Mouse (Mus musculus) forebrain, embryonic 13.5 days (tissue): Measurements from ENCODE around the gene Hist3h2a. TPM values are rescaled to one million over a fixed set of nuclear protein-coding genes. Genes with fewer than 3 reads are reported as not detected.

ENCODE experiments used
- ATAC-seq: fragments of 200-750 bp; cut with Nextera tagmentation; 2 replicates; pipeline ENCODE4 v1.8.0; 2017
- H3K27ac ChIP-seq: fragments of 300-500 bp; sonication (generic); 2 replicates; pipeline ENCODE4 v1.5.1; 2015; ENCODE audit warnings: inconsistent platforms, mild to moderate bottlenecking, moderate library complexity
- H3K27me3 ChIP-seq: fragments of 300-500 bp; sonication (generic); 2 replicates; pipeline ENCODE4 v1.6.1; 2015; ENCODE audit warnings: mild to moderate bottlenecking, inconsistent platforms
- H3K36me3 ChIP-seq: fragments of 300-500 bp; sonication (generic); 2 replicates; pipeline ENCODE4 v1.6.1; 2015; ENCODE audit warnings: mild to moderate bottlenecking, inconsistent platforms; ENCODE audit not compliant: poor library complexity, severe bottlenecking
- H3K4me1 ChIP-seq: fragments of 300-500 bp; sonication (generic); 2 replicates; pipeline ENCODE4 v1.6.1; 2015; ENCODE audit warnings: inconsistent platforms
- H3K4me2 ChIP-seq: fragments of 300-500 bp; sonication (generic); 2 replicates; pipeline ENCODE4 v1.6.1; 2015; ENCODE audit warnings: inconsistent platforms, mild to moderate bottlenecking, moderate library complexity
- H3K4me3 ChIP-seq: fragments of 300-500 bp; sonication (generic); 2 replicates; pipeline ENCODE4 v1.5.1; 2015; ENCODE audit warnings: mild to moderate bottlenecking, inconsistent platforms
- H3K9ac ChIP-seq: fragments of 300-500 bp; sonication (generic); 2 replicates; pipeline ENCODE4 v1.6.1; 2015; ENCODE audit warnings: mild to moderate bottlenecking, inconsistent platforms
- H3K9me3 ChIP-seq: fragments of 300-500 bp; sonication (generic); replicated peaks from 2 replicates; pipeline ENCODE4 v1.6.1; 2016; ENCODE audit warnings: inconsistent platforms
- WGBS: fragments of 180-500 bp; shearing (Covaris S2); methylation state at CpG from one replicate; pipeline ENCODE4 v1.1.7; 2015; 5-methylcytosine and 5-hydroxymethylcytosine counted together
- polyA plus RNA-seq: library from polyadenylated mRNA; unstranded; fragments of >200 nt; fragmentation: Nextera tagmentation; extraction: Ambion mirVana; gene quantifications from 2 replicates; pipeline ENCODE4 v1.2.1, GENCODE M21; 2015

Gene Hist3h2a
- polyA plus RNA-seq, 1 experiment from 2014 or later = 132 TPM

GRCm38 (mm10) chr11:58927790-58928651 lies 26.5 kb upstream of the Hist3h2a start:
- Histone ChIP-seq H3K4me2 (peak overlapping the region; percentile 36; the same call in 1 of the 2 replicates), H3K4me3 (peak overlapping the region; percentile 1; the same call in 1 of the 2 replicates), H3K9me3 (no peaks in the 10 kb centered on the region), H3K9ac (no peak overlapping the region), H3K27me3 (no peaks in the 10 kb centered on the region), H3K36me3 (peaks cover 26% of the 10 kb centered on the region), H3K4me1 (0 out of 2 replicates have a peak, but pooled peaks cover 4% of the 10 kb centered on the region), H3K27ac (0 out of 2 replicates have a peak overlapping the region, but pooled peaks have one; percentile 42)
- ATAC-seq = peak; percentile 71
- WGBS = 35% methylated on average over 20 of the region's 20 CpGs

GRCm38 (mm10) chr11:58929055-58929454 lies 25.4 kb upstream of the Hist3h2a start:
- peak; percentile 19; the same call in 1 of the 2 replicates for ATAC-seq
- no peak overlapping the region for H3K4me2 ChIP-seq
- no peaks in the 10 kb centered on the region for H3K9me3 ChIP-seq
- no peak overlapping the region for H3K4me3 ChIP-seq
- peaks cover 36% of the 10 kb centered on the region for H3K36me3 ChIP-seq
- H3K27ac ChIP-seq = no peak overlapping the region
- 89% methylated on average over 4 of the region's 4 CpGs for WGBS
- no peaks in the 10 kb centered on the region for H3K27me3 ChIP-seq
- H3K9ac ChIP-seq = no peak overlapping the region
- H3K4me1 ChIP-seq = 0 out of 2 replicates have a peak, but pooled peaks cover 4% of the 10 kb centered on the region

GRCm38 (mm10) chr11:58929641-58930040 lies 24.8 kb upstream of the Hist3h2a start:
- Histone ChIP-seq H3K9me3 (no peaks in the 10 kb centered on the region), H3K4me3 (no peak overlapping the region), H3K4me1 (0 out of 2 replicates have a peak, but pooled peaks cover 4% of the 10 kb centered on the region), H3K4me2 (no peak overlapping the region), H3K9ac (no peak overlapping the region), H3K27me3 (no peaks in the 10 kb centered on the region), H3K27ac (no peak overlapping the region), H3K36me3 (peaks cover 42% of the 10 kb centered on the region)
- ATAC-seq = no peak
- WGBS = 55% methylated on average over 3 of the region's 3 CpGs

GRCm38 (mm10) chr11:58930254-58930653 lies 24.2 kb upstream of the Hist3h2a start:
- WGBS = 94% methylated on average over 3 of the region's 3 CpGs
- no peak for ATAC-seq
- H3K27ac ChIP-seq = no peak overlapping the region
- no peak overlapping the region for H3K4me3 ChIP-seq
- H3K4me2 ChIP-seq = no peak overlapping the region
- no peak overlapping the region for H3K9ac ChIP-seq
- H3K27me3 ChIP-seq = no peaks in the 10 kb centered on the region
- peaks cover 47% of the 10 kb centered on the region for H3K36me3 ChIP-seq
- no peaks in the 10 kb centered on the region for H3K9me3 ChIP-seq
- 0 out of 2 replicates have a peak, but pooled peaks cover 4% of the 10 kb centered on the region for H3K4me1 ChIP-seq

GRCm38 (mm10) chr11:58931576-58931975 lies 22.9 kb upstream of the Hist3h2a start:
- 78% methylated on average over 4 of the region's 4 CpGs for WGBS
- ATAC-seq = no peak
- no peaks in the 10 kb centered on the region for H3K9me3 ChIP-seq
- no peak overlapping the region for H3K4me3 ChIP-seq
- H3K27me3 ChIP-seq = no peaks in the 10 kb centered on the region
- no peak overlapping the region for H3K4me2 ChIP-seq
- peaks cover 59% of the 10 kb centered on the region for H3K36me3 ChIP-seq
- H3K4me1 ChIP-seq = peaks cover 14% of the 10 kb centered on the region
- no peak overlapping the region for H3K27ac ChIP-seq
- no peak overlapping the region for H3K9ac ChIP-seq

GRCm38 (mm10) chr11:58937909-58938308 lies 16.6 kb upstream of the Hist3h2a start:
- peaks cover 29% of the 10 kb centered on the region for H3K4me1 ChIP-seq
- peak overlapping the region; percentile 81 for H3K4me2 ChIP-seq
- no peaks in the 10 kb centered on the region for H3K27me3 ChIP-seq
- H3K36me3 ChIP-seq = peaks cover 41% of the 10 kb centered on the region
- H3K27ac ChIP-seq = peak overlapping the region; percentile 97
- ATAC-seq = no peak
- peak overlapping the region; percentile 98 for H3K4me3 ChIP-seq
- WGBS = under 1% methylated on average over 13 of the region's 13 CpGs
- peak overlapping the region; percentile 100 for H3K9ac ChIP-seq
- H3K9me3 ChIP-seq = no peaks in the 10 kb centered on the region

GRCm38 (mm10) chr11:58938322-58939087 lies 16.0 kb upstream of the Hist3h2a start, which contains the start of gene Rnf187:
Gene Rnf187 (minus strand): TSS chr11:58938916.
- H3K4me3 ChIP-seq = peak within 1 kb of the TSS; percentile 98
- peaks cover 29% of the 10 kb centered on the region for H3K4me1 ChIP-seq
- no peaks in the 10 kb centered on the region for H3K27me3 ChIP-seq
- peak within 1 kb of the TSS; percentile 81 for H3K4me2 ChIP-seq
- ATAC-seq = peak; percentile 98
- H3K27ac ChIP-seq = peak within 1 kb of the TSS; percentile 97
- H3K9ac ChIP-seq = peak within 1 kb of the TSS; percentile 100
- H3K9me3 ChIP-seq = no peaks in the 10 kb centered on the region
- H3K36me3 ChIP-seq = peaks cover 35% of the 10 kb centered on the region
- WGBS = under 1% methylated on average over 70 of the region's 95 CpGs

GRCm38 (mm10) chr11:58939088-58939439 lies 15.4 kb upstream of the Hist3h2a start:
- H3K4me1 ChIP-seq = peaks cover 29% of the 10 kb centered on the region
- peak overlapping the region; percentile 81 for H3K4me2 ChIP-seq
- H3K4me3 ChIP-seq = peak overlapping the region; percentile 98
- WGBS = 20% methylated on average over 6 of the region's 6 CpGs
- peaks cover 30% of the 10 kb centered on the region for H3K36me3 ChIP-seq
- H3K9ac ChIP-seq = peak overlapping the region; percentile 100
- no peaks in the 10 kb centered on the region for H3K9me3 ChIP-seq
- no peaks in the 10 kb centered on the region for H3K27me3 ChIP-seq
- H3K27ac ChIP-seq = peak overlapping the region; percentile 97
- no peak for ATAC-seq

GRCm38 (mm10) chr11:58944136-58944535 lies 10.3 kb upstream of the Hist3h2a start:
- no peaks in the 10 kb centered on the region for H3K36me3 ChIP-seq
- WGBS = 82% methylated on average over 5 of the region's 5 CpGs
- H3K9ac ChIP-seq = no peak overlapping the region
- no peak overlapping the region for H3K27ac ChIP-seq
- H3K4me2 ChIP-seq = no peak overlapping the region
- peaks cover 12% of the 10 kb centered on the region for H3K4me1 ChIP-seq
- no peaks in the 10 kb centered on the region for H3K9me3 ChIP-seq
- H3K4me3 ChIP-seq = no peak overlapping the region
- H3K27me3 ChIP-seq = no peaks in the 10 kb centered on the region
- ATAC-seq = no peak

- no peaks in the 10 kb centered on the region for H3K36me3 ChIP-seq
- no peaks in the 10 kb centered on the region for H3K9me3 ChIP-seq
- peak overlapping the region; percentile 73 for H3K9ac ChIP-seq
- peak overlapping the region; percentile 70 for H3K4me2 ChIP-seq
- H3K4me3 ChIP-seq = peak overlapping the region; percentile 70; the same call in 1 of the 2 replicates
- H3K27ac ChIP-seq = peak overlapping the region; percentile 100
- H3K4me1 ChIP-seq = peaks cover 31% of the 10 kb centered on the region
- no peak for ATAC-seq
- 83% methylated on average over 3 of the region's 3 CpGs for WGBS
- no peaks in the 10 kb centered on the region for H3K27me3 ChIP-seq
Measured at GRCm38 (mm10) chr11:58947306-58947705, 7.2 kb upstream of the Hist3h2a start.

GRCm38 (mm10) chr11:58947798-58948528 lies 6.5 kb upstream of the Hist3h2a start:
- H3K27me3 ChIP-seq = no peaks in the 10 kb centered on the region
- peak overlapping the region; percentile 100 for H3K27ac ChIP-seq
- H3K4me3 ChIP-seq = peak overlapping the region; percentile 70
- no peaks in the 10 kb centered on the region for H3K9me3 ChIP-seq
- peak; percentile 67 for ATAC-seq
- WGBS = 9% methylated on average over 23 of the region's 23 CpGs
- H3K36me3 ChIP-seq = no peaks in the 10 kb centered on the region
- peak overlapping the region; percentile 70 for H3K4me2 ChIP-seq
- H3K4me1 ChIP-seq = peaks cover 34% of the 10 kb centered on the region
- peak overlapping the region; percentile 73 for H3K9ac ChIP-seq
